Mouse (Mus musculus) MEL (cell line): ENCODE data around the gene Lztr1. TPM values are rescaled to one million over a fixed set of nuclear protein-coding genes. Genes with fewer than 3 reads are reported as not detected.
A peak's percentile ranks its signal among the peaks of the same experiment; 100 is the strongest.

Source experiments
- DNase-seq: peaks from one replicate; pipeline ENCODE4 v3.0.0; 2011; ENCODE audit warnings: low read depth, low spot score
- H3K27ac ChIP-seq: 2 replicates; pipeline ENCODE4 v1.5.1; 2012; ENCODE audit warnings: low read depth, mild to moderate bottlenecking, control low read depth, low read length, moderate library complexity; ENCODE audit not compliant: control insufficient read depth
- H3K27me3 ChIP-seq, 2 experiments: fragments of 150-350 bp in 1 of 2; sonication (generic) in 1 of 2; 2 replicates each; pipeline ENCODE4 v1.6.1; 2012; ENCODE audit warnings: low read length in 2 of 2, mild to moderate bottlenecking in 2 of 2, improper control_type of control experiment in 1 of 2, moderate library complexity in 1 of 2; ENCODE audit not compliant: insufficient read depth in 2 of 2, control insufficient read depth in 1 of 2
- H3K36me3 ChIP-seq, 2 experiments: 2 replicates each; pipeline ENCODE4 v1.6.1; 2012 to 2014; ENCODE audit warnings: low read length in 2 of 2, improper control_type of control experiment in 1 of 2, inconsistent platforms in 1 of 2, mild to moderate bottlenecking in 1 of 2; ENCODE audit not compliant: insufficient read depth in 2 of 2, control insufficient read depth in 1 of 2
- H3K4me1 ChIP-seq, 2 experiments: fragments of 150-350 bp in 1 of 2; sonication (generic) in 1 of 2; 2 replicates each; pipeline ENCODE4 v1.6.1; 2012; ENCODE audit warnings: low read length in 2 of 2, improper control_type of control experiment in 1 of 2, mild to moderate bottlenecking in 1 of 2; ENCODE audit not compliant: insufficient read depth in 2 of 2, control insufficient read depth in 1 of 2
- H3K4me3 ChIP-seq, 2 experiments: fragments of 150-350 bp in 1 of 2; sonication (generic) in 1 of 2; 2 replicates each; pipeline ENCODE4 v1.5.1; 2012; ENCODE audit warnings: low read depth in 2 of 2, low read length in 2 of 2, mild to moderate bottlenecking in 2 of 2, moderate library complexity in 2 of 2, control low read depth in 1 of 2, improper control_type of control experiment in 1 of 2; ENCODE audit not compliant: control insufficient read depth in 1 of 2, insufficient read depth in 1 of 2
- H3K79me2 ChIP-seq: 2 replicates; pipeline ENCODE4 v1.6.1; 2012; ENCODE audit warnings: mild to moderate bottlenecking, low read length, moderate library complexity; ENCODE audit not compliant: control insufficient read depth, poor library complexity, insufficient read depth
- H3K9ac ChIP-seq: 2 replicates; pipeline ENCODE4 v1.6.1; 2012; ENCODE audit warnings: low read depth, mild to moderate bottlenecking, control low read depth, low read length, moderate library complexity; ENCODE audit not compliant: control insufficient read depth, poor library complexity, severe bottlenecking
- H3K9me3 ChIP-seq: fragments of 150-350 bp; sonication (generic); replicated peaks from 2 replicates; pipeline ENCODE4 v1.6.1; 2012; ENCODE audit warnings: mild to moderate bottlenecking, low read length, improper control_type of control experiment, moderate library complexity; ENCODE audit not compliant: insufficient read depth
- BHLHE40 ChIP-seq: IDR thresholded peaks from 2 replicates; pipeline ENCODE4 v1.6.1; 2012; ENCODE audit warnings: low read depth, mild to moderate bottlenecking, inconsistent platforms, low read length, improper control_type of control experiment, borderline replicate concordance
- CHD1 ChIP-seq: IDR thresholded peaks from 2 replicates; pipeline ENCODE4 v1.6.1; 2012; ENCODE audit warnings: low read depth, mild to moderate bottlenecking, inconsistent platforms, low read length, improper control_type of control experiment
- CHD2 ChIP-seq: IDR thresholded peaks from 2 replicates; pipeline ENCODE4 v1.6.1; 2011; ENCODE audit warnings: low read length, improper control_type of control experiment
- EP300 ChIP-seq, 2 experiments: IDR thresholded peaks; 2 replicates each; pipeline ENCODE4 v1.6.1; 2011; ENCODE audit warnings: improper control_type of control experiment in 2 of 2, low read length in 2 of 2, low read depth in 1 of 2, mild to moderate bottlenecking in 1 of 2
- ETS1 ChIP-seq: IDR thresholded peaks from 2 replicates; pipeline ENCODE4 v1.6.1; 2012; ENCODE audit warnings: low read depth, mild to moderate bottlenecking, inconsistent platforms, low read length, improper control_type of control experiment, moderate library complexity
- GABPA ChIP-seq: IDR thresholded peaks from 2 replicates; pipeline ENCODE4 v1.6.1; 2012; ENCODE audit warnings: low read depth, mild to moderate bottlenecking, inconsistent platforms, low read length, improper control_type of control experiment, moderate library complexity
- JUND ChIP-seq: IDR thresholded peaks from 2 replicates; pipeline ENCODE4 v1.6.1; 2011; ENCODE audit warnings: low read depth, mild to moderate bottlenecking, improper control_type of control experiment, low read length
- KAT2A ChIP-seq: conservative IDR thresholded peaks from 2 replicates; pipeline ENCODE4 v1.6.1; 2012; ENCODE audit warnings: low read depth, low read length, improper control_type of control experiment, inconsistent platforms
- MAFK ChIP-seq: IDR thresholded peaks from 2 replicates; pipeline ENCODE4 v1.6.1; 2011; ENCODE audit warnings: low read depth, mild to moderate bottlenecking, low read length, improper control_type of control experiment, borderline replicate concordance
- MAX ChIP-seq: IDR thresholded peaks from 2 replicates; pipeline ENCODE4 v1.6.1; 2011; ENCODE audit warnings: low read length, improper control_type of control experiment
- MEF2A ChIP-seq: IDR thresholded peaks from 2 replicates; pipeline ENCODE4 v1.6.1; 2014; ENCODE audit warnings: low read depth, mild to moderate bottlenecking, inconsistent platforms, low read length, improper control_type of control experiment; ENCODE audit not compliant: poor library complexity, insufficient replicate concordance, severe bottlenecking; ENCODE audit errors: extremely low read depth
- MXI1 ChIP-seq: IDR thresholded peaks from 2 replicates; pipeline ENCODE4 v1.6.1; 2011; ENCODE audit warnings: mild to moderate bottlenecking, low read depth, low read length, improper control_type of control experiment
- MYB ChIP-seq: IDR thresholded peaks from 2 replicates; pipeline ENCODE4 v1.6.1; 2011; ENCODE audit warnings: mild to moderate bottlenecking, low read depth, low read length, improper control_type of control experiment
- MYC ChIP-seq: IDR thresholded peaks from 2 replicates; pipeline ENCODE4 v1.6.1; 2011; ENCODE audit warnings: low read depth, mild to moderate bottlenecking, low read length, improper control_type of control experiment, moderate library complexity
- NELFE ChIP-seq: IDR thresholded peaks from 2 replicates; pipeline ENCODE4 v1.6.1; 2011; ENCODE audit warnings: low read depth, low read length, improper control_type of control experiment
- POLR2A ChIP-seq, 2 experiments: IDR thresholded peaks; 2 replicates each; pipeline ENCODE4 v1.6.1; 2011 to 2012; ENCODE audit warnings: low read length in 2 of 2, mild to moderate bottlenecking in 2 of 2, control low read depth in 1 of 2, improper control_type of control experiment in 1 of 2, low read depth in 1 of 2, moderate library complexity in 1 of 2; ENCODE audit not compliant: control insufficient read depth in 1 of 2, insufficient read depth in 1 of 2, poor library complexity in 1 of 2
- POLR2AphosphoS2 ChIP-seq: IDR thresholded peaks from 2 replicates; pipeline ENCODE4 v1.6.1; 2011; ENCODE audit warnings: low read length, improper control_type of control experiment
- POLR2AphosphoS5 ChIP-seq: IDR thresholded peaks from 2 replicates; pipeline ENCODE4 v1.6.1; 2012; ENCODE audit warnings: low read depth, borderline replicate concordance, mild to moderate bottlenecking, inconsistent platforms, low read length, moderate library complexity, mixed read lengths
- SMC3 ChIP-seq: IDR thresholded peaks from 2 replicates; pipeline ENCODE4 v1.6.1; 2011; ENCODE audit warnings: low read depth, low read length, improper control_type of control experiment
- USF1 ChIP-seq: IDR thresholded peaks from 2 replicates; pipeline ENCODE4 v1.6.1; 2014; ENCODE audit warnings: low read depth, mild to moderate bottlenecking, inconsistent platforms, low read length, improper control_type of control experiment, moderate library complexity
- USF2 ChIP-seq, 2 experiments: IDR thresholded peaks; 2 replicates each; pipeline ENCODE4 v1.6.1; 2011 to 2012; ENCODE audit warnings: improper control_type of control experiment in 2 of 2, low read length in 2 of 2, borderline replicate concordance in 1 of 2, inconsistent platforms in 1 of 2, low read depth in 1 of 2, mild to moderate bottlenecking in 1 of 2; ENCODE audit not compliant: insufficient read depth in 1 of 2
- ZC3H11A ChIP-seq: IDR thresholded peaks from 2 replicates; pipeline ENCODE4 v1.6.1; 2012; ENCODE audit warnings: low read depth, mild to moderate bottlenecking, inconsistent platforms, low read length, improper control_type of control experiment
- ZNF384 ChIP-seq: IDR thresholded peaks from 2 replicates; pipeline ENCODE4 v1.6.1; 2012; ENCODE audit warnings: low read depth, mild to moderate bottlenecking, inconsistent platforms, low read length, improper control_type of control experiment
- polyA plus RNA-seq, 2 experiments: library from polyadenylated mRNA; stranded (reverse) in 1 of 2; unstranded in 1 of 2; fragments of >175 nt in 1 of 2; fragments of >200 nt in 1 of 2; gene quantifications; 2 replicates each; pipeline versions ENCODE4 v1.2.1 to v1.2.4; 2012; ENCODE audit warnings: low replicate concordance in 2 of 2, low read depth in 1 of 2; ENCODE audit not compliant: insufficient read length in 2 of 2, insufficient read depth in 1 of 2, missing spikeins in 1 of 2
- total RNA-seq: library from RNA; depleted of rRNA; stranded (reverse); fragments of 300-350 nt; gene quantifications from 2 replicates; pipeline ENCODE4 v1.2.3, GENCODE M21; 2012

The Lztr1 gene
- total and polyA plus RNA-seq, 3 experiments, result 45.1 to 83.2 TPM; not detected in 1

DNA sequence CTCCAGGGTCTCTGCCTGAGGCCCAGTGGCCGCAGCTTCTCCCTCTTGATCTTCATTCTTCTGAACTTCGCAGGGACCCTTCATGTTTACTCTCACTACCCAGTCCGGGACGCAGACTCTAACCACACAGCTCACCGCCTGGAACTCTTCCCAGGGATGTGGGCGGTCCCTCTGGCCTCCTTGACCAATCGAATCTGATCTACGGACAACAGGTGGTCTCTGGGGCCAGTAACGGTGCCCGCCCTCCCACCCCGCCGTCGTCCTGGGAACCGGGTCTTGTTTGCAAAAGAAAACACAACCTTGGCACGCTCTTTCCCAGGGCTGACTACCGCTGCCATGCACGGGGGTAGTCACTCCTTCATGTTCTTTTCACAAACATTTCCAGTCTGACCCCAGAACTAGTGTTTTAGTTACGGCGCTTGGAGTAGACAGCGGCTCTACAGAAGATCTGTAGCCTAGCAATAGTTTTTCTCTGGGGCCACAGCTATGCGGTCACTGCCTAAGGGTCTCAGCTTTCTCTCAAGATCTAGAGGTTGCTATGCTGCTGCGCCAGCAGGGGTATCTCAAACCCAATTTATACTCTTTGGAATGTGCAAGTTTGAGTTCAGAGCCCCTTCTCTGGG lies 52.8 kb downstream of the Lztr1 start, which contains the start of gene Lrrc74b:
TSS of gene Lrrc74b (minus strand) at position 120 of the 623 bp plus-strand sequence.
- H3K79me2 ChIP-seq, result no peaks in the 10 kb centered on the region
- H3K27me3 ChIP-seq, result peaks cover 0 to 3% of the 10 kb centered on the region in 2 experiments; a peak in 1 of 4 replicates
- no peak within 1 kb of the TSS for H3K27ac ChIP-seq
- no peaks in the 10 kb centered on the region for H3K9me3 ChIP-seq
- 0 out of 4 replicates have a peak, but pooled peaks cover 0 to 13% of the 10 kb centered on the region in 2 experiments for H3K4me1 ChIP-seq
- H3K36me3 ChIP-seq, result no peaks in the 10 kb centered on the region
- H3K9ac ChIP-seq, result no peak within 1 kb of the TSS
- TF ChIP-seq MAX (no peak), KAT2A (no peak), POLR2AphosphoS5 (no peak), SMC3 (no peak), CHD2 (no peak), BHLHE40 (no peak), ZNF384 (no peak), POLR2A (IDR thresholded peaks at IDR 0.05; ENCODE audit: control insufficient read depth in 1 of 2, insufficient read depth in 1 of 2, low read depth in 1 of 2, low read length in 2 of 2, poor library complexity in 1 of 2) (no peak), EP300 (IDR thresholded peaks at IDR 0.05; ENCODE audit: low read depth in 1 of 2, low read length in 2 of 2) (no peak), MYB (no peak)
- no peak for DNase-seq
- H3K4me3 ChIP-seq, result no peak within 1 kb of the TSS

GRCm38 (mm10) chr16:17561751-17562208 lies 53.3 kb downstream of the Lztr1 start, which contains the start of gene P2rx6:
Gene P2rx6, plus strand, starts transcription at chr16:17561885.
- no peaks in the 10 kb centered on the region for H3K79me2 ChIP-seq
- H3K9ac ChIP-seq, result no peak within 1 kb of the TSS
- H3K9me3 ChIP-seq, result no peaks in the 10 kb centered on the region
- H3K4me3 ChIP-seq, result no peak within 1 kb of the TSS
- H3K4me1 ChIP-seq, result 0 out of 4 replicates have a peak, but pooled peaks cover 0 to 9% of the 10 kb centered on the region in 2 experiments
- H3K27ac ChIP-seq, result no peak within 1 kb of the TSS
- no peaks in the 10 kb centered on the region for H3K36me3 ChIP-seq
- H3K27me3 ChIP-seq, result peaks cover 0 to 3% of the 10 kb centered on the region in 2 experiments; a peak in 1 of 4 replicates
- peak; percentile 30 for DNase-seq
- TF ChIP-seq NELFE (no peak), ETS1 (no peak), USF2 (IDR thresholded peaks at IDR 0.05; ENCODE audit: borderline replicate concordance in 1 of 2, insufficient read depth in 1 of 2, low read depth in 1 of 2, low read length in 2 of 2) (no peak), POLR2AphosphoS2 (no peak), EP300 (IDR thresholded peaks at IDR 0.05; ENCODE audit: low read depth in 1 of 2, low read length in 2 of 2) (no peak), USF1 (no peak), MYC (no peak), ZC3H11A (no peak), CHD1 (no peak), POLR2AphosphoS5 (no peak), JUND (no peak), MAFK (no peak), MEF2A (no peak), CHD2 (no peak), MXI1 (no peak), SMC3 (no peak), GABPA (no peak)
